Mouse (Mus musculus): ENCODE data around the gene Chd8. TPM values are rescaled to one million over a fixed set of nuclear protein-coding genes. Genes with fewer than 3 reads are reported as not detected.
A peak's percentile ranks its signal among the peaks of the same experiment; 100 is the strongest.
"Not testable (repeated sequence)": the region's sequence is repeated elsewhere in the genome, so short reads cannot be mapped to it uniquely, and the experiment has no call there.

Chd8 gene
- polyA plus RNA-seq (2015; fragmentation: Nextera tagmentation; extraction: Ambion mirVana) = 47.4 and 49.9 TPM in 2 replicates

DNA sequence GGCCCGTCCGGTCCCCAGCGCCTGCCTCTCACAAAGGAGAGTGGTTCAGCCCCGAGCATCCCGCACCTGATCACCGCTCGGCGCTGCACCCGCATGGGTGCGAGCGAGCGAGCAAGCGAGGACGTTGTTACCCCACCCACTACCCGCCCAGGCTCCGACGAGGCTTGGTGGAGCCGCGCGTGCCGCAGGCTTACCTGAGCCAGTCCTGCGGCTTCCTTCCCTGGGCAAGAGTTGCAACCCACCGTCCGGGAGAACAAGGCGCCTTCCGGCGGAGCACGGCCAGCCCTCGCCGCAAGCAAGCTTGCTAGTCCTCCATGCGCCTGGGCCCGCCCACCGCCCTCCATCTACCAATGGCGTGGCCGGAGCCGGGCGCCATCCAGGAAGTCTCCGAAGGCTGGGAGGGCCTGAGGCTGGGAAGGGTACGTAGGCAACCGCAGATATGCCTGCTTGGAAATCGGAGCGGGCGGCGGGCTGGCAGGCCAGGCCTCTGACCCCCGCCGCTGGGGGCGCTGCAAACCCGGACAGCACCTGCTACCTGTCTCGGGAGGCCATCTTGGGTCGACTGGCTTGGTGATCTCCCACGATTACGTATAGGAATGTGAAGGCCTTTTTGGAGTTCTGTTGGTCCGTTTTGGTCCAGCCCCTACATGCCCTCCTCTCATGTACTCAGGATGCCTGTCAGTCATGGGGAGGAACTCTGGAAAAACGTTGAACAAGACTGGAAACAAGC lies at the start of gene Chd8:
Gene Chd8, minus strand, starts transcription at position 297 of the 730 bp plus-strand sequence.
- WGBS = under 1% methylated on average over 54 of the region's 54 CpGs
- peak within 1 kb of the TSS; percentile 95 for H3K27ac ChIP-seq
- peaks cover 11% of the 10 kb centered on the region for H3K4me1 ChIP-seq
- peak within 1 kb of the TSS; percentile 79 for H3K4me2 ChIP-seq
- no peaks in the 10 kb centered on the region for H3K9me3 ChIP-seq
- no peaks in the 10 kb centered on the region for H3K27me3 ChIP-seq
- peak within 1 kb of the TSS; percentile 88 for H3K4me3 ChIP-seq
- ATAC-seq (ENCODE audit: insufficient number of reproducible peaks, insufficient read depth, low FRiP score, low TSS enrichment, low read depth) = peak; percentile 100
- peak within 1 kb of the TSS; percentile 95 for H3K9ac ChIP-seq
- H3K36me3 ChIP-seq = 0 out of 2 replicates have a peak, but pooled peaks cover 9% of the 10 kb centered on the region

DNA sequence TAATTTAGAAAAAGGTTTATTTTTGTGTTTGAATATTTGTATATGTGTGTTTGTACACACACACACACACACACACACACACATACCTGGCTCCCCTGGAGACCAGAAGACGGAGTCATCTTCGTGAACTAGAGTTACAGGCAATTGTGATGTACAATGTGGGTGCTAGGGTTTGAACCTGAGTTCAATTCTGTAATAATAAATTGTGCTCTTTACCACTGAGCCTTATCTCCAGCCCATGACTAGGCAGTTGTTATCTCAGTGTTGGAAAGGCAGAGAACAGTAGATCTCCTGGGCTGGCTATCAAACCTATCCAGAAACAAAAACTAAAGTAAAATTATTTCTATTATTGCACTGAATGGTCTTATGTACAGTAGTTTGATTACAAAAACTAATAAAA lies 48.5 kb upstream of the Chd8 start:
- peaks cover 7% of the 10 kb centered on the region; the same call in 1 of the 2 replicates for H3K4me1 ChIP-seq
- H3K9ac ChIP-seq = no peak overlapping the region
- no peaks in the 10 kb centered on the region for H3K9me3 ChIP-seq
- 96% methylated on average over 2 of the region's 2 CpGs for whole genome bisulfite sequencing
- H3K36me3 ChIP-seq = peaks cover 25% of the 10 kb centered on the region
- H3K4me2 ChIP-seq = no peak overlapping the region
- no peak for ATAC-seq (ENCODE audit: insufficient number of reproducible peaks, insufficient read depth, low FRiP score, low TSS enrichment, low read depth)
- H3K27ac ChIP-seq = no peak overlapping the region
- H3K27me3 ChIP-seq = no peaks in the 10 kb centered on the region
- no peak overlapping the region for H3K4me3 ChIP-seq

DNA sequence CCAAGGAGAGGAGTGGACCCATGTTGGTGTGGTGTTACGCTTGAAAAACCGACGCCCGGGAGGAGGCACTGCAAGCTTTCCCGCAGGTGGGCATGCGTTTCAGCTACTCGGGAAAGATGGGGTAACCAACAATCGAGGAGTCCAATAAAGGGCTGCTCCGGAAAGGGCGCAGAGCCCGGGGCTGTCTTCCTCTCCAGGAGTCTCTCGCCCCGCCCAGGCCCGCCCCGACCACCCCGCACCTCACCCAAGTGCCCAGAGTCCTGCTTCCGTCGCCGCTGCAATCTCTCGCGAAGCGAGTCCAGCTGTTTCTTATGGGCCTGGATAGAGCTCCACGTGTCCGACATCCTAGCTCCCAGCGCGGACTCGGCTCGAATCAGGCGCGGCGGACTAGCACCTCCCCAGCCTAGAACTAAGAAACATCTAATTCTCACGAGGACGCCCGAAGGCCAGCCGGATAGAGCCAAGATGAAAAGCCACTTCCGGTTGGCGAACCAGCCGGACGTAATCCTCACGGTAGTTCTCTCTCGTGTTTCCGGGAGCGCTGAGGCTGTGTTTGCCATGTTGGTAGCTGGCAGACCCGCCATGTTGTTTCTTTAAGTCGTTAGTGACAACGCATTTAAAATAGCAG lies 47.2 kb upstream of the Chd8 start, which contains the start of gene Mettl3:
Gene Mettl3, minus strand, starts transcription at position 485 of the 628 bp plus-strand sequence.
- H3K27ac ChIP-seq = peak within 1 kb of the TSS; percentile 96
- H3K27me3 ChIP-seq = no peaks in the 10 kb centered on the region
- ATAC-seq (ENCODE audit: insufficient number of reproducible peaks, insufficient read depth, low FRiP score, low TSS enrichment, low read depth) = peak; percentile 91
- peaks cover 7% of the 10 kb centered on the region; the same call in 1 of the 2 replicates for H3K4me1 ChIP-seq
- H3K9me3 ChIP-seq = no peaks in the 10 kb centered on the region
- peak within 1 kb of the TSS; percentile 72 for H3K4me3 ChIP-seq
- under 1% methylated on average over 45 of the region's 46 CpGs for WGBS
- H3K4me2 ChIP-seq = peak within 1 kb of the TSS; percentile 76
- peak within 1 kb of the TSS; percentile 81 for H3K9ac ChIP-seq
- H3K36me3 ChIP-seq = peaks cover 20% of the 10 kb centered on the region

DNA sequence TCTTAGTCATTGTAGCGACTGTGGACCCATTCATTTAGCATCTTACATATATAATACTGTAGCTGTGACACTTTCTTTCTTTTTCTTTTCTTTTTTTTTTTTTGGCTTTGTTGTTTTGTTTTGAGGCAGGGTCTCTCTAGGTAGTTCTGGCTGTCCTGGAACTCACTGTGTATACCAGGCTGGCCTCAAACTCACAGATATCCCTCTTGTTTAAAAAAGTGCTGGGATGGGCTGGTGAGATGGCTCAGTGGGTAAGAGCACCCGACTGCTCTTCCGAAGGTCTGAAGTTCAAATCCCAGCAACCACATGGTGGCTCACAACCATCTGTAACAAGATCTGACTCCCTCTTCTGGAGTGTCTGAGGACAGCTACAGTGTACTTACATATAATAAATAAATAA lies 45.9 kb upstream of the Chd8 start:
- Histone ChIP-seq H3K4me2 (peak overlapping the region; percentile 76; the same call in 1 of the 2 replicates), H3K36me3 (peaks cover 18% of the 10 kb centered on the region), H3K4me3 (peak overlapping the region; percentile 72; the same call in 1 of the 2 replicates)
- not testable (repeated sequence) for H3K9ac ChIP-seq; ATAC-seq (ENCODE audit: insufficient number of reproducible peaks, insufficient read depth, low FRiP score, low TSS enrichment, low read depth); H3K27me3 ChIP-seq; H3K9me3 ChIP-seq; H3K27ac ChIP-seq; H3K4me1 ChIP-seq
- 84% methylated on average over 3 of the region's 3 CpGs for WGBS

DNA sequence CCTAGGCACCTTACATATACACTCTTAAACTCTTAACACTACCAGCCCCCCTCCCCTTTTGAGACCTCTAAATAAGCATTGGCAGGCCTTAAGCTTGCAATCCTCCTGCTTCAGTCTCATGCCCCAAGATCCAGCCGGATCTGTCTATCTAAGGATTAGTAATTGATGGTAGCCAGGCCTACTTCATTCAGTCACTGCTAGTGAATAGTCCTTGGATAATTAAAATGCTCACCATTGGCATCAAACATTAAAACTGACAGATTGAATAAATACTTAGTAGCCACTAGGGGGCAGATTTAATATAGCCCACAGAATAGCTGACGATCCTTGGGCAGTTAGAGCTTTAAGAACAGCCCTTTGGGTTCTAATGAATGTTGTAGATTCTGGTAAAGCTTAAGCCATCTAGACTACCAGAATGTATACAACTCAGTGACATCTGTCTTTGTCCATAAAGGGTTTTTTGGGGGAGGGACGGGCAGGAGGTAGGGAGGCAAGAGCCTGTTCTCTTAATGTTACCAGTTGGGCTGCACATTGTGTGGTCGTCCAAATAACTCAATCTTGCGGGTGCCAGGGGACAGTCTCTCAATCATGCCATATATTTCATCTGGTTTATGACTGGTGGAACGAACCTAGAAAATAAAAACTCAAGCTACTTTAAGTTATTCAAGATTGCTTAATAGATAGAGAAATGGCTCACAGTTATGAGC lies 38.1 kb upstream of the Chd8 start:
- 73% methylated on average over 6 of the region's 6 CpGs for WGBS
- no peak for ATAC-seq (ENCODE audit: insufficient number of reproducible peaks, insufficient read depth, low FRiP score, low TSS enrichment, low read depth)

GRCm38 (mm10) chr14:52284191-52284590 lies 26.6 kb upstream of the Chd8 start:
- Histone ChIP-seq H3K4me2 (no peak overlapping the region), H3K27me3 (no peaks in the 10 kb centered on the region), H3K36me3 (peaks cover 44% of the 10 kb centered on the region), H3K9ac (no peak overlapping the region), H3K4me3 (no peak overlapping the region), H3K9me3 (no peaks in the 10 kb centered on the region), H3K27ac (no peak overlapping the region), H3K4me1 (peaks cover 8% of the 10 kb centered on the region)
- 91% methylated on average over 3 of the region's 3 CpGs for WGBS
- no peak for ATAC-seq (ENCODE audit: insufficient number of reproducible peaks, insufficient read depth, low FRiP score, low TSS enrichment, low read depth)

More for the DNA sequence above, 38.1 kb upstream of the Chd8 start:
- no peaks in the 10 kb centered on the region for H3K4me1 ChIP-seq
- H3K27me3 ChIP-seq = no peaks in the 10 kb centered on the region
- H3K9me3 ChIP-seq = no peaks in the 10 kb centered on the region
- H3K9ac ChIP-seq = no peak overlapping the region
- no peak overlapping the region for H3K4me2 ChIP-seq
- H3K36me3 ChIP-seq = peaks cover 86% of the 10 kb centered on the region
- no peak overlapping the region for H3K27ac ChIP-seq
- H3K4me3 ChIP-seq = no peak overlapping the region

- Histone ChIP-seq H3K4me2 (no peak overlapping the region), H3K9ac (no peak overlapping the region), H3K27ac (no peak overlapping the region), H3K9me3 (no peaks in the 10 kb centered on the region), H3K27me3 (no peaks in the 10 kb centered on the region), H3K4me3 (no peak overlapping the region), H3K4me1 (peaks cover 8% of the 10 kb centered on the region), H3K36me3 (peaks cover 41% of the 10 kb centered on the region)
- no peak for ATAC-seq (ENCODE audit: insufficient number of reproducible peaks, insufficient read depth, low FRiP score, low TSS enrichment, low read depth)
- WGBS = 92% methylated on average over 5 of the region's 5 CpGs
These were observed 26.0 kb upstream of the Chd8 start for GRCm38 (mm10) chr14:52283629-52284028.

GRCm38 (mm10) chr14:52279747-52280120 lies 22.2 kb upstream of the Chd8 start:
- Histone ChIP-seq H3K36me3 (peaks cover 17% of the 10 kb centered on the region), H3K27me3 (no peaks in the 10 kb centered on the region), H3K4me3 (peak overlapping the region; percentile 88), H3K27ac (peak overlapping the region; percentile 81), H3K9me3 (no peaks in the 10 kb centered on the region), H3K4me1 (peaks cover 13% of the 10 kb centered on the region), H3K4me2 (peak overlapping the region; percentile 69), H3K9ac (peak overlapping the region; percentile 92)
- under 1% methylated on average over 21 of the region's 21 CpGs for WGBS
- peak; percentile 27; the same call in 1 of the 2 replicates for ATAC-seq (ENCODE audit: insufficient number of reproducible peaks, insufficient read depth, low FRiP score, low TSS enrichment, low read depth)

DNA sequence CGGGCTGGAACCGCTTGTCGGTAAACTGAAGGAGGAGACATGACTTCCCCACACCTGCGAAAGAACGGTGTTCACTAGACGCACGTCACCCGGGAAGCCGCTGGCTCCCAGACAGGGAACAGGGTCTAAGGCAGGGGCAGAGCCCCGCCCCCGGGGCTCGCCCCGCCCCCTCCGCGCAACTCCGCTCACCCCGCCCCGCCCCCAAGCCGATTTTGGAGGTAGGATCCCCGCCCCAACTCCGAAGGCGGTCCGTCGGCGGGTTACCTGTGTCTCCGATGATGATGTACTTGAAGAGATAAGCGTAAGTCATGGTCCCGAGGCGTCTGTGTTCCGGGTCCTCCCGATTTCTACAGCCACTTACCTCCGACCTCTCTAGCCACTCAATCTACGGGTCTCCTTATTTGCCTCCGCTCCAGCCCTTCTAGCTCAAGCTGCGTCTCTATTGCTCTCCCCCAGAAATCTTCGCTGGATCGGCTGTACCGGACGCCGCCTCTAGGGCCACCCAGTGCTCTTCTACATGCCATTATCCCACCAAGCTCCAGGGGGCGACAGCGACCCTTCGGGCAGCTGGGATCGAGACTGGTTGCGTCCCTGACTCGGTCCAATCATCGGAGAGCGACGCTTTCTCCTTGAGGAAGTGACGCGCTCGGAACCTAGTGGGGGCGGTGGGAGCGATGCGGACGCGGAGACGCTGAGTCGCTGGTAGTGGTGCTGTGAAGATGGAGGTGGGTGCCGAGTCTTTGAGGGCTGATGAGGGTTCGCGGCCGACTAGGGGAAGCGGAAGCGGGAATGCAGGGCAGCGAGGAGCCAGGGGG lies 21.6 kb upstream of the Chd8 start, which contains the start of the genes Tox4 and Rab2b:
Gene Tox4, plus strand, starts transcription at position 215 of the 815 bp plus-strand sequence.
Gene Rab2b, minus strand, starts transcription at position 614 of the 815 bp plus-strand sequence.
- Histone ChIP-seq H3K9ac (peak within 1 kb of the TSS; percentile 92), H3K9me3 (no peaks in the 10 kb centered on the region), H3K4me3 (peak within 1 kb of the TSS; percentile 88), H3K36me3 (peaks cover 23% of the 10 kb centered on the region), H3K27me3 (no peaks in the 10 kb centered on the region), H3K4me2 (peak within 1 kb of the TSS; percentile 69), H3K4me1 (peaks cover 13% of the 10 kb centered on the region), H3K27ac (peak within 1 kb of the TSS; percentile 81)
- WGBS = under 1% methylated on average over 66 of the region's 66 CpGs
- ATAC-seq (ENCODE audit: insufficient number of reproducible peaks, insufficient read depth, low FRiP score, low TSS enrichment, low read depth) = peak; percentile 97

- no peaks in the 10 kb centered on the region for H3K9me3 ChIP-seq
- H3K4me3 ChIP-seq = no peak overlapping the region
- no peak overlapping the region for H3K9ac ChIP-seq
- H3K4me1 ChIP-seq = peaks cover 13% of the 10 kb centered on the region
- no peaks in the 10 kb centered on the region for H3K27me3 ChIP-seq
- peaks cover 32% of the 10 kb centered on the region for H3K36me3 ChIP-seq
- 93% methylated on average over 4 of the region's 4 CpGs for WGBS
- no peak overlapping the region for H3K4me2 ChIP-seq
- no peak for ATAC-seq (ENCODE audit: insufficient number of reproducible peaks, insufficient read depth, low FRiP score, low TSS enrichment, low read depth)
- no peak overlapping the region for H3K27ac ChIP-seq
These were observed 19.6 kb upstream of the Chd8 start for GRCm38 (mm10) chr14:52277210-52277609.

DNA sequence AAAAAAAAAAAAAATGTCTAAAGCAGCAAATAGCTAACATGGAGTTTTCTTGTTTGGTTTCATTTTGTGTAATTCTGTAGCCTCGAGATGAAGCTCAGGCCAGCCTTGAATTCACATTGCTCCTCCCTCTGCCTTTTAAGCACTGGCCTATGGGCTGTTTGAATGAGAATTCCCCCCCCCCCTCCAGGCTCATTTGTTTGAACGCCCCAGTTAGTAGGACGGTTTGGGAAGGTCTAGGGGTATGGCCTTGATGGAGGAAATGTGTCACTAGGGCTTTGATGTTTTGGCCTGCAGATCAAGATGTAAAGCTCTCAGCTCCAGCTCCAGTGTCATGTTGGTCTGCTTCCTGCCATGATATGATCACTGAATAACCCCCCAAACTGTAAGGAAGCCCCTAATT lies 15.2 kb upstream of the Chd8 start:
- peaks cover 45% of the 10 kb centered on the region for H3K36me3 ChIP-seq

More for the DNA sequence above, 15.2 kb upstream of the Chd8 start:
- no peak overlapping the region for H3K27ac ChIP-seq
- H3K27me3 ChIP-seq = no peaks in the 10 kb centered on the region
- H3K4me3 ChIP-seq = no peak overlapping the region
- no peaks in the 10 kb centered on the region for H3K9me3 ChIP-seq
- WGBS = 70% methylated on average over 3 of the region's 3 CpGs
- H3K4me1 ChIP-seq = no peaks in the 10 kb centered on the region
- H3K9ac ChIP-seq = no peak overlapping the region
- ATAC-seq (ENCODE audit: insufficient number of reproducible peaks, insufficient read depth, low FRiP score, low TSS enrichment, low read depth) = no peak
- no peak overlapping the region for H3K4me2 ChIP-seq
